Mouse (Mus musculus): ENCODE measurements around the gene Pcca. TPM values are rescaled to one million over a fixed set of nuclear protein-coding genes. Genes with fewer than 3 reads are reported as not detected.

Gene Pcca
- polyA plus RNA-seq, 1 experiment from 2014 or later, result 34.6 TPM

DNA sequence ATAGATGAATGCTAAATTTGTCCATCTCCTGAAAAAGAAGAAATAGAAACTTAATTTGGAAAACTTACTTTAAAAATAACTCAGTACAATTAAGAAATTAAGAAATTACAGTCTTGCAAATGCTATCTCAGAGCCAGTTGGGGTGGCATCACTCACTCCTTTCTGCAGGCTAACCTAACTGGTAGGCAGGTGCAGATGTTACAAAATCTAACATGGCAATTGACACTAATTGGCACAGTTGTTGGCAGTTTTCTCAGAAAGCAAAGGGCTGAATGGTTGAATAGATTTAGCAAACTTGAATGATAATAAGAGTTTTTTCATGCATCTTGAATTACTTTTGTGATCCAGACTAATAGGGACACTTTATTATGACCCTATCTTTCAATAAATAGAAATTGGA, 226.7 kb downstream of the Pcca start:
- H3K9ac ChIP-seq, result no peak overlapping the region
- no peak overlapping the region for H3K27ac ChIP-seq
- H3K4me2 ChIP-seq (replicated peaks), result no peak overlapping the region
- no peaks in the 10 kb centered on the region for H3K9me3 ChIP-seq (ENCODE audit: control insufficient read depth, low read length)
- no peak overlapping the region for H3K4me3 ChIP-seq (replicated peaks; ENCODE audit: low read length)
- no peaks in the 10 kb centered on the region for H3K27me3 ChIP-seq (ENCODE audit: control insufficient read depth, insufficient read depth, low read length)
- ATAC-seq (ENCODE audit: low FRiP score), result no peak
- no peaks in the 10 kb centered on the region for H3K36me3 ChIP-seq (replicated peaks; ENCODE audit: control insufficient read depth, insufficient read depth)
- no peak for DNase-seq (ENCODE audit: low spot score)
- H3K4me1 ChIP-seq (replicated peaks; ENCODE audit: control insufficient read depth, insufficient read depth, low read length), result no peaks in the 10 kb centered on the region

DNA sequence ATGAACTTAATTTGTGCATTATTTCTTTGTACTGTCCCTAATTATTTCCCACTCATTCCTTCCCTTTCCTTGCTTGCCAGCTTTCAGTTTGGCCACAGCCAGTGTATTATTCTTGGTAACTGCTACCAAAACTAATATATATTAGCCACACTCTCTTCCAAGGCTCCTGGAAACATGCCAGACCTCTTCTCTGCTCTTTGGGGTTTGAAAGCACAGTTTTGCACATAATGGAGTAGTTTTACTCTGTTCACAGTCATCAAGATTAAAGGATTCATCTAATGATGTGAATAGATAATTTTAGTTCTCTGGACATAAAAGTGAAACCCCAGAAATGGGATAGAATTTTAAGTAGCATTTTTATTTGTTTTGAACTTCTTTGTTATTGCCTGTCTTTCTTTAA, 228.5 kb downstream of the Pcca start:
- Histone ChIP-seq H3K36me3 (replicated peaks; ENCODE audit: control insufficient read depth, insufficient read depth) (no peaks in the 10 kb centered on the region), H3K4me2 (replicated peaks) (no peak overlapping the region), H3K9ac (no peak overlapping the region), H3K4me3 (replicated peaks; ENCODE audit: low read length) (no peak overlapping the region), H3K4me1 (replicated peaks; ENCODE audit: control insufficient read depth, insufficient read depth, low read length) (no peaks in the 10 kb centered on the region), H3K9me3 (ENCODE audit: control insufficient read depth, low read length) (no peaks in the 10 kb centered on the region), H3K27ac (no peak overlapping the region), H3K27me3 (ENCODE audit: control insufficient read depth, insufficient read depth, low read length) (no peaks in the 10 kb centered on the region)
- ATAC-seq (ENCODE audit: low FRiP score) (no peak), DNase-seq (ENCODE audit: low spot score) (no peak)

GRCm38 (mm10) chr14:122765951-122766350, 231.8 kb downstream of the Pcca start:
- Histone ChIP-seq H3K27me3 (ENCODE audit: control insufficient read depth, insufficient read depth, low read length) (no peaks in the 10 kb centered on the region), H3K9me3 (ENCODE audit: control insufficient read depth, low read length) (no peaks in the 10 kb centered on the region), H3K4me1 (replicated peaks; ENCODE audit: control insufficient read depth, insufficient read depth, low read length) (no peaks in the 10 kb centered on the region), H3K4me3 (replicated peaks; ENCODE audit: low read length) (no peak overlapping the region), H3K36me3 (replicated peaks; ENCODE audit: control insufficient read depth, insufficient read depth) (no peaks in the 10 kb centered on the region), H3K27ac (no peak overlapping the region), H3K4me2 (replicated peaks) (no peak overlapping the region), H3K9ac (no peak overlapping the region)
- DNase-seq (ENCODE audit: low spot score) (no peak), ATAC-seq (ENCODE audit: low FRiP score) (no peak)
- WGBS, result 67% methylated on average over 2 of the region's 2 CpGs

DNA sequence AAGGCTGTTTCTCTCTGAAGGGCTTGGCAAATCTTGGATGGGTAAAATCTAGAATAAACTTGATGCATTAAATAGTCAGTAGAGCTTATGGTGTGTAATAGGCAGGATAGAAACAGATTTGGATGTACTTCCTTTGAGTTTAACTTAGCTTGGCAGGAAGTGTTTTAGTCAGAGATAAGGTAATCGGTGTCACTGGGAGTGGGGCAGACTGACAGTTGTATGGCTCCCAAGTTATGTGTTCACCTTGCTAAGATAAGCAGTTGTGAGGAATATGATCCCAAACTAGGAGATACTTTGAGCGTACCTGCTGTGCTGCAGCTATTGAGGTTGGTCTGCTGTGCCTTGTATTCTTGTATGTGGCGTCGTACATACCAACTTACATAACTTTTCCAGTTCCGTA, 232.3 kb downstream of the Pcca start:
- H3K27me3 ChIP-seq (ENCODE audit: control insufficient read depth, insufficient read depth, low read length), result no peaks in the 10 kb centered on the region
- H3K9me3 ChIP-seq (ENCODE audit: control insufficient read depth, low read length), result no peaks in the 10 kb centered on the region
- H3K4me1 ChIP-seq (replicated peaks; ENCODE audit: control insufficient read depth, insufficient read depth, low read length), result no peaks in the 10 kb centered on the region
- H3K9ac ChIP-seq, result no peak overlapping the region
- ATAC-seq (ENCODE audit: low FRiP score), result no peak
- no peak overlapping the region for H3K27ac ChIP-seq
- WGBS, result 93% methylated on average over 5 of the region's 5 CpGs
- no peak overlapping the region for H3K4me3 ChIP-seq (replicated peaks; ENCODE audit: low read length)
- no peak overlapping the region for H3K4me2 ChIP-seq (replicated peaks)
- H3K36me3 ChIP-seq (replicated peaks; ENCODE audit: control insufficient read depth, insufficient read depth), result no peaks in the 10 kb centered on the region
- DNase-seq (ENCODE audit: low spot score), result no peak

- H3K9ac ChIP-seq, result no peak overlapping the region
- H3K27me3 ChIP-seq (ENCODE audit: control insufficient read depth, insufficient read depth, low read length), result no peaks in the 10 kb centered on the region
- H3K4me2 ChIP-seq (replicated peaks), result no peak overlapping the region
- ATAC-seq (ENCODE audit: low FRiP score), result no peak
- H3K9me3 ChIP-seq (ENCODE audit: control insufficient read depth, low read length), result no peaks in the 10 kb centered on the region
- DNase-seq (ENCODE audit: low spot score), result no peak
- 82% methylated on average over 4 of the region's 4 CpGs for WGBS
- H3K36me3 ChIP-seq (replicated peaks; ENCODE audit: control insufficient read depth, insufficient read depth), result no peaks in the 10 kb centered on the region
- H3K4me1 ChIP-seq (replicated peaks; ENCODE audit: control insufficient read depth, insufficient read depth, low read length), result no peaks in the 10 kb centered on the region
- H3K27ac ChIP-seq, result no peak overlapping the region
- no peak overlapping the region for H3K4me3 ChIP-seq (replicated peaks; ENCODE audit: low read length)
These were observed 250.6 kb downstream of the Pcca start for GRCm38 (mm10) chr14:122784701-122785100.

DNA sequence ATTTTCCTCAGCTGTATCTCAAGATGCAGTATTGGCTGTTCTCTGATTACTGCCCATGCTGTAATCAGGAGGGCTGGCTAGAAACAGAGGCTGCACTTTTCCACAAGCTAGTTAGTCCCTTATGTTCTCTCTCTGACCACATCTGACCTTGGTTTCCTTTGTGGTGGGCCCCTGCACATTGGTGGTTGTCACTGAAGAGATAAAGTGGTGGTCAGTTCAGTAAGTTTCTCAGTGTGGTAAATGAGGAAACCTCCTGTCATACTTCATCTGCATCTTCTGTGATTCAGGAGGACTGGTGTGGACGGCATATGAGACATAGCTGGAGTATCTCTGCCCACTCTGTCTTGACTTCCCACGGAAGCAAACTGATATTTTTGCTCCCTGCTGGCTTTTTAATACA, 254.1 kb downstream of the Pcca start:
- Histone ChIP-seq H3K9me3 (ENCODE audit: control insufficient read depth, low read length) (no peaks in the 10 kb centered on the region), H3K4me1 (replicated peaks; ENCODE audit: control insufficient read depth, insufficient read depth, low read length) (no peaks in the 10 kb centered on the region), H3K4me3 (replicated peaks; ENCODE audit: low read length) (no peak overlapping the region), H3K27me3 (ENCODE audit: control insufficient read depth, insufficient read depth, low read length) (no peaks in the 10 kb centered on the region), H3K36me3 (replicated peaks; ENCODE audit: control insufficient read depth, insufficient read depth) (no peaks in the 10 kb centered on the region), H3K4me2 (replicated peaks) (no peak overlapping the region), H3K9ac (no peak overlapping the region), H3K27ac (no peak overlapping the region)
- no peak for DNase-seq (ENCODE audit: low spot score)
- no peak for ATAC-seq (ENCODE audit: low FRiP score)
- 84% methylated on average over 2 of the region's 2 CpGs for WGBS

DNA sequence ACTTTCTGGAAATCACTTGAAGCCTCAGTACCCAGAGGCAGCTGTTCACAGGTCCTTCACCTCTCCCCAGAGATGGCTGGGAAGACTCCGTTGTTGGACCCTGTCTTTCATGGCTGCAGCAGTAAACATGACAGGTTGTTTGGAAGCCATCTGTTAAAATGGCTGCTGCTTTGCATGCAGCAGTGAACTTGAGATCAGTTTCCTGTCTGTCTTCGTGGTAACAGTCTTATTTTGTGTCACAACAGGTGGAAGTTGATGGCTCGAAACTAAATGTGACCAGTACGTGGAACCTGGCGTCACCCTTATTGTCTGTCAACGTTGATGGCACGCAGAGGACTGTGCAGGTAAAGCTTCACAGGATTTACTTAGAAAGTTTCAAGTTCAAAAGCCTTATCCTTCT, 256.0 kb downstream of the Pcca start:
- no peak overlapping the region for H3K9ac ChIP-seq
- ATAC-seq (ENCODE audit: low FRiP score) (no peak), DNase-seq (ENCODE audit: low spot score) (no peak)
- no peak overlapping the region for H3K4me3 ChIP-seq (replicated peaks; ENCODE audit: low read length)
- 73% methylated on average over 7 of the region's 7 CpGs for WGBS
- no peak overlapping the region for H3K4me2 ChIP-seq (replicated peaks)
- no peaks in the 10 kb centered on the region for H3K36me3 ChIP-seq (replicated peaks; ENCODE audit: control insufficient read depth, insufficient read depth)
- no peaks in the 10 kb centered on the region for H3K9me3 ChIP-seq (ENCODE audit: control insufficient read depth, low read length)
- no peak overlapping the region for H3K27ac ChIP-seq
- no peaks in the 10 kb centered on the region for H3K4me1 ChIP-seq (replicated peaks; ENCODE audit: control insufficient read depth, insufficient read depth, low read length)
- H3K27me3 ChIP-seq (ENCODE audit: control insufficient read depth, insufficient read depth, low read length), result no peaks in the 10 kb centered on the region

- DNase-seq (ENCODE audit: low spot score) (no peak), ATAC-seq (ENCODE audit: low FRiP score) (no peak)
- Histone ChIP-seq H3K36me3 (replicated peaks; ENCODE audit: control insufficient read depth, insufficient read depth) (no peaks in the 10 kb centered on the region), H3K4me3 (replicated peaks; ENCODE audit: low read length) (no peak overlapping the region), H3K4me1 (replicated peaks; ENCODE audit: control insufficient read depth, insufficient read depth, low read length) (no peaks in the 10 kb centered on the region), H3K27me3 (ENCODE audit: control insufficient read depth, insufficient read depth, low read length) (no peaks in the 10 kb centered on the region), H3K4me2 (replicated peaks) (no peak overlapping the region), H3K9me3 (ENCODE audit: control insufficient read depth, low read length) (no peaks in the 10 kb centered on the region), H3K27ac (no peak overlapping the region), H3K9ac (no peak overlapping the region)
- WGBS, result 93% methylated on average over 4 of the region's 4 CpGs
These were observed 259.2 kb downstream of the Pcca start for GRCm38 (mm10) chr14:122793368-122793767.

GRCm38 (mm10) chr14:122800296-122800695, 266.2 kb downstream of the Pcca start:
- Histone ChIP-seq H3K4me3 (replicated peaks; ENCODE audit: low read length) (no peak overlapping the region), H3K4me2 (replicated peaks) (no peak overlapping the region), H3K4me1 (replicated peaks; ENCODE audit: control insufficient read depth, insufficient read depth, low read length) (no peaks in the 10 kb centered on the region), H3K9ac (no peak overlapping the region), H3K9me3 (ENCODE audit: control insufficient read depth, low read length) (no peaks in the 10 kb centered on the region), H3K36me3 (replicated peaks; ENCODE audit: control insufficient read depth, insufficient read depth) (no peaks in the 10 kb centered on the region), H3K27ac (no peak overlapping the region), H3K27me3 (ENCODE audit: control insufficient read depth, insufficient read depth, low read length) (no peaks in the 10 kb centered on the region)
- no peak for DNase-seq (ENCODE audit: low spot score)
- WGBS, result 69% methylated on average over 4 of the region's 4 CpGs
- no peak for ATAC-seq (ENCODE audit: low FRiP score)

DNA sequence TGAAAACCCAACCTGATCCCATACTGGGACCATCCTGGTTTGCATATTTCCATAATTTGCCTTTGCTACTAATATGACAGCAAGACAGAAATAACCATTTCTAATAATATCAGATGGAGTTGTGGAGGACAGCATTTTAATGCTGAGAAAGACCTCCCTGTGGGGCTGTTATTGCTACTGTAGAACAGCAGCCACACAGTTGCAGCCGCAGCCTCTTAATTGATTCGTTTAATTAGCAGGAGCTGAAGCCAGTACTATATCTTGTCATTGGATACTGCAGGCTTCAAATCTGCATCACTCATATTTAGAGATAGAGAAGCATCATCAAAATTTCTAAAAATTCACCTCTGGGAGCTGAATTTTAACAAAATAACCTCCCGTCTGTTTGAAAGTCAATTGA, 286.9 kb downstream of the Pcca start:
- WGBS, result 65% methylated on average over 3 of the region's 3 CpGs
- no peaks in the 10 kb centered on the region for H3K9me3 ChIP-seq (ENCODE audit: control insufficient read depth, low read length)
- H3K4me2 ChIP-seq (replicated peaks), result no peak overlapping the region
- no peak overlapping the region for H3K9ac ChIP-seq
- DNase-seq (ENCODE audit: low spot score) (no peak), ATAC-seq (ENCODE audit: low FRiP score) (peak; percentile 64; the same call in 1 of the 2 replicates)
- H3K4me3 ChIP-seq (replicated peaks; ENCODE audit: low read length), result no peak overlapping the region
- H3K27ac ChIP-seq, result no peak overlapping the region
- no peaks in the 10 kb centered on the region for H3K4me1 ChIP-seq (replicated peaks; ENCODE audit: control insufficient read depth, insufficient read depth, low read length)
- H3K36me3 ChIP-seq (replicated peaks; ENCODE audit: control insufficient read depth, insufficient read depth), result no peaks in the 10 kb centered on the region
- H3K27me3 ChIP-seq (ENCODE audit: control insufficient read depth, insufficient read depth, low read length), result no peaks in the 10 kb centered on the region

All from hindbrain, embryonic 14.5 days (tissue).